Mouse (Mus musculus): ENCODE measurements around the gene Vezf1. TPM values are rescaled to one million over a fixed set of nuclear protein-coding genes. Genes with fewer than 3 reads are reported as not detected.

The Vezf1 gene
- 16.8 and 18.5 TPM in 2 replicates for polyA plus RNA-seq (2012; rRNA removed)

- TF ChIP-seq POLR2A (IDR thresholded peaks at IDR 0.05; ENCODE audit: extremely low read depth, insufficient read depth, low read length) (peak; percentile 45; the same call in 1 of the 2 replicates), CTCF (IDR thresholded peaks at IDR 0.05; ENCODE audit: extremely low read depth, insufficient read depth, low read length) (no peak)
- H3K4me3 ChIP-seq (ENCODE audit: insufficient read depth, low read length): peak within 1 kb of the TSS; percentile 69
- H3K4me1 ChIP-seq (ENCODE audit: control insufficient read depth, insufficient read depth, low read length): no peaks in the 10 kb centered on the region; the same call in 1 of the 2 replicates
- H3K27ac ChIP-seq (ENCODE audit: insufficient read depth, low read length): peak within 1 kb of the TSS; percentile 85
Measured at GRCm38 (mm10) chr11:88067586-88068410, at the start of gene Vezf1. TSS of gene Vezf1 (plus strand) at chr11:88068279.

- TF ChIP-seq POLR2A (IDR thresholded peaks at IDR 0.05; ENCODE audit: extremely low read depth, insufficient read depth, low read length): no peak
- no peak for TF ChIP-seq CTCF (IDR thresholded peaks at IDR 0.05; ENCODE audit: extremely low read depth, insufficient read depth, low read length)
- no peak overlapping the region for H3K27ac ChIP-seq (ENCODE audit: insufficient read depth, low read length)
- H3K4me3 ChIP-seq (ENCODE audit: insufficient read depth, low read length): no peak overlapping the region
- peaks cover 2% of the 10 kb centered on the region; the same call in 1 of the 2 replicates for H3K4me1 ChIP-seq (ENCODE audit: control insufficient read depth, insufficient read depth, low read length)
Measured at GRCm38 (mm10) chr11:88023933-88024332, 44.1 kb upstream of the Vezf1 start.

GRCm38 (mm10) chr11:88027391-88028035, 40.6 kb upstream of the Vezf1 start:
- H3K4me3 ChIP-seq (ENCODE audit: insufficient read depth, low read length): no peak overlapping the region
- H3K4me1 ChIP-seq (ENCODE audit: control insufficient read depth, insufficient read depth, low read length): peaks cover 2% of the 10 kb centered on the region; the same call in 1 of the 2 replicates
- H3K27ac ChIP-seq (ENCODE audit: insufficient read depth, low read length): no peak overlapping the region
- TF ChIP-seq CTCF (IDR thresholded peaks at IDR 0.05; ENCODE audit: extremely low read depth, insufficient read depth, low read length) (no peak), POLR2A (IDR thresholded peaks at IDR 0.05; ENCODE audit: extremely low read depth, insufficient read depth, low read length) (no peak)

- TF ChIP-seq CTCF (IDR thresholded peaks at IDR 0.05; ENCODE audit: extremely low read depth, insufficient read depth, low read length) (no peak), POLR2A (IDR thresholded peaks at IDR 0.05; ENCODE audit: extremely low read depth, insufficient read depth, low read length) (peak; percentile 18; the same call in 1 of the 2 replicates)
- Histone ChIP-seq H3K27ac (ENCODE audit: insufficient read depth, low read length) (no peak overlapping the region), H3K4me1 (ENCODE audit: control insufficient read depth, insufficient read depth, low read length) (peaks cover 2% of the 10 kb centered on the region; the same call in 1 of the 2 replicates), H3K4me3 (ENCODE audit: insufficient read depth, low read length) (no peak overlapping the region)
Measured at GRCm38 (mm10) chr11:88028193-88028684, 39.8 kb upstream of the Vezf1 start.

- Histone ChIP-seq H3K4me3 (ENCODE audit: insufficient read depth, low read length) (no peak overlapping the region), H3K27ac (ENCODE audit: insufficient read depth, low read length) (no peak overlapping the region), H3K4me1 (ENCODE audit: control insufficient read depth, insufficient read depth, low read length) (peaks cover 2% of the 10 kb centered on the region; the same call in 1 of the 2 replicates)
- TF ChIP-seq CTCF (IDR thresholded peaks at IDR 0.05; ENCODE audit: extremely low read depth, insufficient read depth, low read length): no peak
- TF ChIP-seq POLR2A (IDR thresholded peaks at IDR 0.05; ENCODE audit: extremely low read depth, insufficient read depth, low read length): no peak
Measured at GRCm38 (mm10) chr11:88030219-88030618, 37.9 kb upstream of the Vezf1 start.

GRCm38 (mm10) chr11:88030836-88031235, 37.2 kb upstream of the Vezf1 start:
- H3K4me1 ChIP-seq (ENCODE audit: control insufficient read depth, insufficient read depth, low read length): peaks cover 2% of the 10 kb centered on the region; the same call in 1 of the 2 replicates
- TF ChIP-seq CTCF (IDR thresholded peaks at IDR 0.05; ENCODE audit: extremely low read depth, insufficient read depth, low read length) (no peak), POLR2A (IDR thresholded peaks at IDR 0.05; ENCODE audit: extremely low read depth, insufficient read depth, low read length) (no peak)
- no peak overlapping the region for H3K4me3 ChIP-seq (ENCODE audit: insufficient read depth, low read length)
- no peak overlapping the region for H3K27ac ChIP-seq (ENCODE audit: insufficient read depth, low read length)

- no peak overlapping the region for H3K4me3 ChIP-seq (ENCODE audit: insufficient read depth, low read length)
- TF ChIP-seq CTCF (IDR thresholded peaks at IDR 0.05; ENCODE audit: extremely low read depth, insufficient read depth, low read length) (no peak), POLR2A (IDR thresholded peaks at IDR 0.05; ENCODE audit: extremely low read depth, insufficient read depth, low read length) (no peak)
- H3K4me1 ChIP-seq (ENCODE audit: control insufficient read depth, insufficient read depth, low read length): peaks cover 2% of the 10 kb centered on the region; the same call in 1 of the 2 replicates
- H3K27ac ChIP-seq (ENCODE audit: insufficient read depth, low read length): no peak overlapping the region
Measured at GRCm38 (mm10) chr11:88031753-88032152, 36.3 kb upstream of the Vezf1 start.

GRCm38 (mm10) chr11:88035970-88036369, 32.1 kb upstream of the Vezf1 start:
- no peak overlapping the region for H3K27ac ChIP-seq (ENCODE audit: insufficient read depth, low read length)
- no peak for TF ChIP-seq POLR2A (IDR thresholded peaks at IDR 0.05; ENCODE audit: extremely low read depth, insufficient read depth, low read length)
- TF ChIP-seq CTCF (IDR thresholded peaks at IDR 0.05; ENCODE audit: extremely low read depth, insufficient read depth, low read length): no peak
- no peak overlapping the region for H3K4me3 ChIP-seq (ENCODE audit: insufficient read depth, low read length)
- H3K4me1 ChIP-seq (ENCODE audit: control insufficient read depth, insufficient read depth, low read length): no peaks in the 10 kb centered on the region

- H3K4me1 ChIP-seq (ENCODE audit: control insufficient read depth, insufficient read depth, low read length): no peaks in the 10 kb centered on the region
- no peak for TF ChIP-seq CTCF (IDR thresholded peaks at IDR 0.05; ENCODE audit: extremely low read depth, insufficient read depth, low read length)
- no peak for TF ChIP-seq POLR2A (IDR thresholded peaks at IDR 0.05; ENCODE audit: extremely low read depth, insufficient read depth, low read length)
- no peak overlapping the region for H3K4me3 ChIP-seq (ENCODE audit: insufficient read depth, low read length)
- H3K27ac ChIP-seq (ENCODE audit: insufficient read depth, low read length): no peak overlapping the region
Measured at GRCm38 (mm10) chr11:88036761-88037251, 31.3 kb upstream of the Vezf1 start.
